8 mouse cellular contexts compared by ENCODE assay signal in genomic region chr10:80928586-80929298, GRCm38 (mm10). TPM values are rescaled to one million over a fixed set of nuclear protein-coding genes. Genes with fewer than 3 reads are reported as not detected.
DNase-seq lines count a peak whose midpoint lies in the region; ATAC-seq and TF ChIP-seq lines count a peak whose summit lies in the region.

No protein-coding gene starts in this region.

- H3K9ac ChIP-seq in intestine, postnatal 0 days (ENCODE audit: low read depth, low read length), result peak overlapping the region; percentile 45; the same call in 1 of the 2 replicates
- H3K9ac ChIP-seq in midbrain, embryonic 11.5 days (ENCODE audit: low read length), result peak overlapping the region; percentile 65

- TF ChIP-seq CTCF in intestine, postnatal 0 days (IDR thresholded peaks at IDR 0.05; ENCODE audit: low read depth), result peak; percentile 94

- DNase-seq in adrenal gland, adult 8-10 months, result peak; percentile 89
- DNase-seq in embryo, embryonic 11.5 days (ENCODE audit: low read depth, low spot score), result peak; percentile 86
- peak; percentile 90 to 91 for DNase-seq in gastrocnemius, postnatal 4 days (ENCODE audit: low spot score in 2 of 2)
- DNase-seq in left cerebral cortex, postnatal 4 days, result peak; percentile 92
- peak; percentile 96 for DNase-seq in midbrain, embryonic 11.5 days (ENCODE audit: low spot score, missing footprints)
- peak; percentile 94 for DNase-seq in right cerebral cortex, postnatal 4 days
- peak; percentile 86 for DNase-seq in yolk sac, embryonic 10.5 days (ENCODE audit: low spot score)

- no peaks in the 10 kb centered on the region for H3K36me3 ChIP-seq in intestine, postnatal 0 days (ENCODE audit: control insufficient read depth, insufficient read depth)
- no peaks in the 10 kb centered on the region for H3K36me3 ChIP-seq in midbrain, embryonic 11.5 days (ENCODE audit: control insufficient read depth, insufficient read depth, low read length)

- peak overlapping the region; percentile 41 for H3K4me3 ChIP-seq in intestine, postnatal 0 days (ENCODE audit: low read depth, low read length)
- peak overlapping the region; percentile 40 for H3K4me3 ChIP-seq in midbrain, embryonic 11.5 days (ENCODE audit: low read depth, low read length)

- WGBS in intestine, postnatal 0 days, result 0% methylated on average over 45 of the region's 48 CpGs
- under 1% methylated on average over 47 of the region's 48 CpGs for WGBS in midbrain, embryonic 11.5 days

- peak overlapping the region; percentile 88 for H3K4me2 ChIP-seq in intestine, postnatal 0 days (replicated peaks; ENCODE audit: low read depth)
- peak overlapping the region; percentile 89 for H3K4me2 ChIP-seq in midbrain, embryonic 11.5 days

- peaks cover 20% of the 10 kb centered on the region; the same call in 1 of the 2 replicates for H3K4me1 ChIP-seq in intestine, postnatal 0 days (replicated peaks; ENCODE audit: control insufficient read depth, insufficient read depth, low read length)
- peaks cover 43% of the 10 kb centered on the region for H3K4me1 ChIP-seq in midbrain, embryonic 11.5 days (ENCODE audit: control insufficient read depth, insufficient read depth, low read length)

- H3K27ac ChIP-seq in intestine, postnatal 0 days (ENCODE audit: low read depth, low read length), result peak overlapping the region; percentile 79
- H3K27ac ChIP-seq in midbrain, embryonic 11.5 days (ENCODE audit: low read depth, low read length), result 0 out of 2 replicates have a peak overlapping the region, but pooled peaks have one; percentile 35

- no peaks in the 10 kb centered on the region for H3K9me3 ChIP-seq in intestine, postnatal 0 days (ENCODE audit: control insufficient read depth)
- no peaks in the 10 kb centered on the region for H3K9me3 ChIP-seq in midbrain, embryonic 11.5 days (ENCODE audit: control insufficient read depth, low read length)

- no peaks in the 10 kb centered on the region for H3K27me3 ChIP-seq in intestine, postnatal 0 days (replicated peaks; ENCODE audit: control insufficient read depth, insufficient read depth, low read length)
- H3K27me3 ChIP-seq in midbrain, embryonic 11.5 days (ENCODE audit: control insufficient read depth, insufficient read depth, low read length), result peaks cover 34% of the 10 kb centered on the region

- peak; percentile 58 for ATAC-seq in intestine, postnatal 0 days
- peak; percentile 51 for ATAC-seq in midbrain, embryonic 11.5 days (ENCODE audit: low FRiP score)

- intact Hi-C loops in left cerebral cortex, postnatal 4 days (cut with DNase I), result loop anchor here (2.0 kb wide), 1 partner anchor 62 kb away; no protein-coding TSS in a partner anchor

RNA-seq across cellular contexts. Expression of gene Gadd45b, which starts 1.1 kb away (rescaled TPM):
- 100 to 1,000 TPM in 1 of 4 experiments, 10 to 100 TPM in 3; 17.5 to 112 (median 73.6) TPM for total RNA-seq in adrenal gland, adult 8-10 months (2022)
- 10 to 100 TPM; 13.5 to 16.3 TPM for total RNA-seq in gastrocnemius, postnatal 4 days (2021)
- 19.9 and 20.1 TPM in 2 replicates for polyA plus RNA-seq in intestine, postnatal 0 days (2015; fragmentation: Nextera tagmentation; extraction: Ambion mirVana)
- total RNA-seq in left cerebral cortex, postnatal 4 days (2021), result 1 to 10 TPM; 5.3 to 6.2 TPM
- 10.1 and 11.3 TPM in 2 replicates for polyA plus RNA-seq in midbrain, embryonic 11.5 days (2014; fragmentation: Nextera tagmentation; extraction: Ambion mirVana)

RNA-seq across cellular contexts. Expression of gene Lmnb2, which starts 10.7 kb away (rescaled TPM):
- total RNA-seq in adrenal gland, adult 8-10 months (2022), result 10 to 100 TPM; 10.0 to 17.2 (median 15.2) TPM
- total RNA-seq in gastrocnemius, postnatal 4 days (2021), result 10 to 100 TPM; 46.8 to 50.5 TPM
- polyA plus RNA-seq in intestine, postnatal 0 days (2015; fragmentation: Nextera tagmentation; extraction: Ambion mirVana), result 12.5 and 12.9 TPM in 2 replicates
- total RNA-seq in left cerebral cortex, postnatal 4 days (2021), result 10 to 100 TPM; 28.5 to 35.7 TPM
- 19.4 and 19.7 TPM in 2 replicates for polyA plus RNA-seq in midbrain, embryonic 11.5 days (2014; fragmentation: Nextera tagmentation; extraction: Ambion mirVana)

RNA-seq across cellular contexts. Expression of gene Timm13, which starts 28.0 kb away (rescaled TPM):
- total RNA-seq in adrenal gland, adult 8-10 months (2022), result 100 to 1,000 TPM; 154 to 235 (median 185) TPM
- 100 to 1,000 TPM; 120 to 134 TPM for total RNA-seq in gastrocnemius, postnatal 4 days (2021)
- 358 and 367 TPM in 2 replicates for polyA plus RNA-seq in intestine, postnatal 0 days (2015; fragmentation: Nextera tagmentation; extraction: Ambion mirVana)
- total RNA-seq in left cerebral cortex, postnatal 4 days (2021), result 100 to 1,000 TPM; 147 TPM
- polyA plus RNA-seq in midbrain, embryonic 11.5 days (2014; fragmentation: Nextera tagmentation; extraction: Ambion mirVana), result 321 and 347 TPM in 2 replicates

RNA-seq across cellular contexts. Expression of gene Tmprss9, which starts 57.1 kb away (rescaled TPM):
- total RNA-seq in adrenal gland, adult 8-10 months (2022), result under 1 TPM in 1 of 4 experiments, not detected in 3; 0.18 TPM
- total RNA-seq in gastrocnemius, postnatal 4 days (2021), result under 1 TPM in 1 of 2 experiments, not detected in 1; 0.10 TPM
- polyA plus RNA-seq in intestine, postnatal 0 days (2015; fragmentation: Nextera tagmentation; extraction: Ambion mirVana), result not detected in 2 replicates
- under 1 TPM; 0.12 to 0.42 TPM for total RNA-seq in left cerebral cortex, postnatal 4 days (2021)
- polyA plus RNA-seq in midbrain, embryonic 11.5 days (2014; fragmentation: Nextera tagmentation; extraction: Ambion mirVana), result not detected in 2 replicates

Comparison
In these comparisons a context has a peak if more than half of its experiments do, and no peak if none do; other contexts are left out.
1. Peak in every context shown above with its lines: DNase-seq, ATAC-seq, H3K4me3 ChIP-seq and H3K27ac ChIP-seq.